Mouse (Mus musculus) 3T3-L1 (cell line): ENCODE data around the gene Mpst.

Experiments used
- DNase-seq: peaks from one replicate; pipeline ENCODE4 v3.0.0-alpha.2; 2015; ENCODE audit warnings: low read depth, low spot score

Gene Mpst

GRCm38 (mm10) chr15:78403896-78404295 lies 2.3 kb upstream of the Mpst start:
- no peak for DNase-seq

GRCm38 (mm10) chr15:78405098-78405497 lies 1.1 kb upstream of the Mpst start:
- no peak for DNase-seq

GRCm38 (mm10) chr15:78405517-78406211 lies 552 bp upstream of the Mpst start, which contains the start of gene Tst:
TSS of gene Tst (minus strand) at chr15:78405907.
- DNase-seq: peak; percentile 91

GRCm38 (mm10) chr15:78409570-78410052 lies 3.4 kb downstream of the Mpst start:
- no peak for DNase-seq

- DNase-seq: no peak
Observed at GRCm38 (mm10) chr15:78413083-78413718, 7.0 kb downstream of the Mpst start.

- DNase-seq: no peak
Observed at GRCm38 (mm10) chr15:78413719-78414117, 7.5 kb downstream of the Mpst start.

GRCm38 (mm10) chr15:78414157-78414556 lies 7.9 kb downstream of the Mpst start:
- DNase-seq: no peak

GRCm38 (mm10) chr15:78416937-78417336 lies 10.7 kb downstream of the Mpst start:
- no peak for DNase-seq

GRCm38 (mm10) chr15:78420395-78420794 lies 14.2 kb downstream of the Mpst start:
- no peak for DNase-seq

- peak; percentile 81 for DNase-seq
Observed at GRCm38 (mm10) chr15:78422046-78422956, 16.1 kb downstream of the Mpst start.

- no peak for DNase-seq
Observed at GRCm38 (mm10) chr15:78424507-78424906, 18.3 kb downstream of the Mpst start.

GRCm38 (mm10) chr15:78425230-78425629 lies 19.0 kb downstream of the Mpst start:
- DNase-seq: no peak

GRCm38 (mm10) chr15:78428391-78429138 lies 22.3 kb downstream of the Mpst start, which contains the start of gene Kctd17:
TSS of gene Kctd17 (plus strand) at chr15:78428564.
- DNase-seq: peak; percentile 78

- no peak for DNase-seq
Observed at GRCm38 (mm10) chr15:78429139-78429459, 22.9 kb downstream of the Mpst start.

- DNase-seq: no peak
Observed at GRCm38 (mm10) chr15:78429871-78430622, 23.8 kb downstream of the Mpst start.

- no peak for DNase-seq
Observed at GRCm38 (mm10) chr15:78430874-78431273, 24.7 kb downstream of the Mpst start.

- DNase-seq: no peak
Observed at GRCm38 (mm10) chr15:78431541-78432121, 25.4 kb downstream of the Mpst start.

GRCm38 (mm10) chr15:78434896-78435520 lies 28.8 kb downstream of the Mpst start:
- peak; percentile 50 for DNase-seq

GRCm38 (mm10) chr15:78435681-78436080 lies 29.5 kb downstream of the Mpst start:
- DNase-seq: no peak
